Mouse (Mus musculus): ENCODE results near the gene Mmel1.

GRCm38 (mm10) chr4:154908490-154908889, 39.1 kb downstream of the Mmel1 start:
- TF ChIP-seq CTCF (IDR thresholded peaks at IDR 0.05; ENCODE audit: extremely low read depth, insufficient read depth, insufficient read length, insufficient replicate concordance) = no peak
- TF ChIP-seq POLR2A (IDR thresholded peaks at IDR 0.05; ENCODE audit: low read depth, low read length) = no peak

Measured in spleen, adult 2 months (tissue).